Mouse (Mus musculus) gastrocnemius, adult 8-10 months (tissue): ENCODE data around the gene Foxf1. TPM values are rescaled to one million over a fixed set of nuclear protein-coding genes. Genes with fewer than 3 reads are reported as not detected.

Experiments used
- DNase-seq, 2 experiments: peaks; one replicate each; pipeline ENCODE4 v3.0.0; 2022; ENCODE audit warnings: low spot score in 2 of 2
- microRNA-seq: library from miRNA; unstranded; fragments of <30 nt; microRNA quantifications from one replicate; pipeline ENCODE4 v1.2.0, GENCODE M21; 2022
- total RNA-seq, 4 experiments: library from RNA; stranded (reverse); gene quantifications; 2 replicates each; pipeline ENCODE4 v1.2.4; 2022

Foxf1 gene
- total RNA-seq, 4 experiments from 2014 or later = 0.10 TPM; not detected in 3

GRCm38 (mm10) chr8:121128531-121129264 lies 44.5 kb downstream of the Foxf1 start:
- no peak for DNase-seq

GRCm38 (mm10) chr8:121129265-121129940 lies 45.2 kb downstream of the Foxf1 start:
- DNase-seq = no peak

GRCm38 (mm10) chr8:121130522-121130921 lies 46.3 kb downstream of the Foxf1 start:
- no peak for DNase-seq

GRCm38 (mm10) chr8:121132961-121133513 lies 48.9 kb downstream of the Foxf1 start:
- no peak for DNase-seq

- no peak for DNase-seq
Observed at GRCm38 (mm10) chr8:121134102-121134501, 49.9 kb downstream of the Foxf1 start.

DNA sequence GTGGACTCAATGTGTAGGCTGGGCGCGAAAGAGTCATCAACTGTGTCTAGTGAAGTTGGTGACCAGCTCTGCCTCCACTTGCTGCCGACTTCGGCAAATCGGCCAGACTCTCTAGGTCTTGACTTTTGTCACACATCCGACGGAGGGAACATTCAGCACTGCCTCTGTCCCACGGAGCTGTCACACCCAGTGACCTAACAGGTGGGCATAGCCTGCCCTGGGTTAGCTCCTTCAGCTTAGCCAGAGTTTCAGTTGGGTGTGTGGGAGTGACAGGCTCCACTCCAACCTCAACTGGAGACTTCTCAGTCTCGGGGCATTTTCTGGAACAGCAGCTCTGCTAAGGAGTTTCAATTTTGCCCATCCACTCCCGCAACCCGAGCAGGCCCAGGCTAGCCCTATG lies 50.3 kb downstream of the Foxf1 start:
- DNase-seq = no peak

- no peak for DNase-seq
Observed at GRCm38 (mm10) chr8:121136856-121137255, 52.7 kb downstream of the Foxf1 start.

Small RNA genes lying within 50 kb of the gene (microRNA-seq; reads per million reads assigned to microRNA genes)
- gene Gm27530 = not detected

Other genes starting within 250 kb of the Foxf1 start
- gene Mthfsd, start 24.0 kb downstream of the Foxf1 start, total RNA-seq = 10 to 100 TPM; 11.8 to 14.2 (median 13.2) TPM
- gene Foxc2, start 31.8 kb downstream of the Foxf1 start, total RNA-seq = under 1 TPM in 3 of 4 experiments, not detected in 1; 0.10 to 0.16 (median 0.16) TPM
- gene Foxl1, start 43.6 kb downstream of the Foxf1 start, total RNA-seq = under 1 TPM in 1 of 4 experiments, not detected in 3; 0.13 TPM